9 mouse cellular contexts compared by ENCODE assay signal in genomic region chr6:140554261-140554660, GRCm38 (mm10).
A peak's percentile ranks its signal among the peaks of the same experiment; 100 is the strongest.
DNase-seq lines count a peak whose midpoint lies in the region; ATAC-seq lines count a peak whose summit lies in the region.
"Had no signal": no experiment of that assay in that cellular context is flagged by ENCODE, and none has a peak within 500 bp of the region (broad histone marks: within the 10 kb centered on the region; RNA-seq: fewer than 3 reads in every experiment).

No protein-coding gene starts in this region.

- 63% methylated on average over 4 of the region's 4 CpGs for WGBS in heart, embryonic 11.5 days (ENCODE audit: insufficient replicate concordance)
- WGBS in midbrain, embryonic 14.5 days, result 57% methylated on average over 4 of the region's 4 CpGs
- 60% methylated on average over 4 of the region's 4 CpGs for WGBS in midbrain, embryonic 11.5 days

- no peak for ATAC-seq in heart, embryonic 11.5 days (replicated peaks; ENCODE audit: insufficient number of reproducible peaks, low FRiP score, low TSS enrichment)
- no peak for ATAC-seq in midbrain, embryonic 14.5 days (ENCODE audit: low FRiP score, low TSS enrichment)
- ATAC-seq in midbrain, embryonic 11.5 days (ENCODE audit: low FRiP score), result no peak

- H3K9me3 ChIP-seq in heart, embryonic 11.5 days (replicated peaks; ENCODE audit: control insufficient read depth, low read length), result no peaks in the 10 kb centered on the region
- no peaks in the 10 kb centered on the region for H3K9me3 ChIP-seq in midbrain, embryonic 14.5 days (ENCODE audit: control insufficient read depth, low read length)
- H3K9me3 ChIP-seq in midbrain, embryonic 11.5 days (ENCODE audit: control insufficient read depth, low read length), result no peaks in the 10 kb centered on the region
- H3K9me3 ChIP-seq: limb, embryonic 15.5 days had no signal

- H3K36me3 ChIP-seq in heart, embryonic 11.5 days (ENCODE audit: control insufficient read depth, insufficient read depth, low read length), result peaks cover 4% of the 10 kb centered on the region
- peaks cover 40% of the 10 kb centered on the region for H3K36me3 ChIP-seq in midbrain, embryonic 14.5 days (ENCODE audit: control insufficient read depth, insufficient read depth, low read length)
- 0 out of 2 replicates have a peak, but pooled peaks cover 5% of the 10 kb centered on the region for H3K36me3 ChIP-seq in midbrain, embryonic 11.5 days (ENCODE audit: control insufficient read depth, insufficient read depth, low read length)

- no peak overlapping the region for H3K4me2 ChIP-seq in heart, embryonic 11.5 days
- H3K4me2 ChIP-seq in midbrain, embryonic 14.5 days (ENCODE audit: low read length), result no peak overlapping the region
- H3K4me2 ChIP-seq in midbrain, embryonic 11.5 days, result no peak overlapping the region
- H3K4me2 ChIP-seq: limb, embryonic 15.5 days had no signal

- intact Hi-C loops in heart, postnatal 10 days (cut with DNase I), result no loop called here

- no peaks in the 10 kb centered on the region for H3K27me3 ChIP-seq in heart, embryonic 11.5 days (ENCODE audit: control insufficient read depth, insufficient read depth, low read length)
- no peaks in the 10 kb centered on the region for H3K27me3 ChIP-seq in midbrain, embryonic 14.5 days (ENCODE audit: control insufficient read depth, insufficient read depth, low read length)
- no peaks in the 10 kb centered on the region for H3K27me3 ChIP-seq in midbrain, embryonic 11.5 days (ENCODE audit: control insufficient read depth, insufficient read depth, low read length)
- H3K27me3 ChIP-seq: limb, embryonic 15.5 days had no signal

- H3K9ac ChIP-seq in heart, embryonic 11.5 days (ENCODE audit: low read depth, low read length), result no peak overlapping the region
- H3K9ac ChIP-seq in midbrain, embryonic 14.5 days (replicated peaks; ENCODE audit: low read length), result no peak overlapping the region
- no peak overlapping the region for H3K9ac ChIP-seq in midbrain, embryonic 11.5 days (ENCODE audit: low read length)
- H3K9ac ChIP-seq: limb, embryonic 15.5 days had no signal

- peak; percentile 29 to 50 for DNase-seq in heart, postnatal 10 days
- DNase-seq in midbrain, embryonic 14.5 days, result peak; percentile 81
- DNase-seq in midbrain, embryonic 11.5 days (ENCODE audit: low spot score, missing footprints), result no peak
- peak; percentile 74 for DNase-seq in cerebellum, adult 9-10 months
- peak; percentile 50 for DNase-seq in retina, postnatal 1 day
- no peak for DNase-seq in frontal cortex, postnatal 10 days (ENCODE audit: low spot score in 2 of 2)
- no peak for DNase-seq in right cerebral cortex, postnatal 4 days

- H3K27ac ChIP-seq in heart, embryonic 11.5 days (ENCODE audit: low read depth, low read length), result no peak overlapping the region
- H3K27ac ChIP-seq in midbrain, embryonic 14.5 days (replicated peaks; ENCODE audit: low read depth, low read length), result no peak overlapping the region
- H3K27ac ChIP-seq in midbrain, embryonic 11.5 days (ENCODE audit: low read depth, low read length), result no peak overlapping the region
- H3K27ac ChIP-seq: limb, embryonic 15.5 days had no signal

- H3K4me1 ChIP-seq in heart, embryonic 11.5 days (ENCODE audit: control insufficient read depth, insufficient read depth, low read length), result no peaks in the 10 kb centered on the region
- H3K4me1 ChIP-seq in midbrain, embryonic 14.5 days (ENCODE audit: control insufficient read depth, insufficient read depth, low read length), result no peaks in the 10 kb centered on the region
- H3K4me1 ChIP-seq in midbrain, embryonic 11.5 days (ENCODE audit: control insufficient read depth, insufficient read depth, low read length), result no peaks in the 10 kb centered on the region
- H3K4me1 ChIP-seq: limb, embryonic 15.5 days had no signal

- H3K4me3 ChIP-seq in heart, embryonic 11.5 days (ENCODE audit: low read depth, low read length), result no peak overlapping the region
- no peak overlapping the region for H3K4me3 ChIP-seq in midbrain, embryonic 14.5 days (replicated peaks; ENCODE audit: low read depth, low read length)
- H3K4me3 ChIP-seq in midbrain, embryonic 11.5 days (ENCODE audit: low read depth, low read length), result no peak overlapping the region
- H3K4me3 ChIP-seq: limb, embryonic 15.5 days had no signal

Comparison
In these comparisons a context has a peak if more than half of its experiments do, and no peak if none do; other contexts are left out.
1. DNase-seq: peak in heart, postnatal 10 days (2 of 2), midbrain, embryonic 14.5 days (single experiment), cerebellum, adult 9-10 months (single experiment) and retina, postnatal 1 day (single experiment); none in midbrain, embryonic 11.5 days (single experiment), frontal cortex, postnatal 10 days (0 of 2) and right cerebral cortex, postnatal 4 days (single experiment).